Mouse (Mus musculus) kidney, adult 9 months (tissue): ENCODE results near the gene Kalrn.
A peak's percentile ranks its signal among the peaks of the same experiment; 100 is the strongest.

Source experiments
- DNase-seq: peaks from one replicate; pipeline ENCODE4 v3.0.0; 2022

Kalrn gene

GRCm38 (mm10) chr16:34493914-34494313, 79.4 kb downstream of the Kalrn start:
- DNase-seq, result peak; percentile 71

DNA sequence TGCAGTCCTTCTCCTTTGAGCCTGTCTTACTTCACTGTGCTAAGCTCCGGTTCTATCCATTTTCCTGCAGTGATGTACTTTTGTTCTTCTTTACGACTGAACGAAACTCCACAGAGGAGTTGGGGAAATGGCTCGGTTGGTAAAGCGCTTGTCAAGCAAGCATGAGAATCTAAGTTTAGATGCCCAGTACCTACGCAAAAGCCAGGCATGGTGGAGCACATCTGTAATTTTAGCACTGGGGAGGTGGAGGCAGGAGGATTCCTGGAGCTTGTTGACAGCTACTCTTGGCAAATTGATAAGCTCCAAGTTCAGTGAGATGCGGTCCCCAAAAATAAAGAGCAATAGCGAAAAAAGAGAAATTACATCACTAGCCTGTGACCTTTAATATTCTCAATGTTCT, 82.1 kb downstream of the Kalrn start:
- no peak for DNase-seq

DNA sequence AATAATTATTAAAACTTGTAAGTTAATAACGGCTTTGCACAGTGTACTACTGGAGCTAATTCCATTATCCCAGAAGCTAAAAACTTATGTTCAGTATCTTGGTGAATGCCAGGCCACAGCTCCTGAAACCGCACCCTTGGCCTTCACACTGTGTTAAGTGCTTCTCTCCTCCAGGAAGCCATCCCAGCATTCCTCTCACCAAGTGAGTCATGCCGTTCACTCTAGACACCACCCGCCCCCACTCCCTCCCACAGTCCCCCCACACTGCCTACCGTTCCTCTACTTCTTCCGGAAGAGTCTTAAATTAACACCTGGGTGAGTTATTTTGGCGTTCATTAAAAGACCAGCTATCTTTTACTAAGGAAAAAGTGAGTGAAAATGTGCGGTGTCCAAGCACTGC, 82.8 kb downstream of the Kalrn start:
- no peak for DNase-seq

DNA sequence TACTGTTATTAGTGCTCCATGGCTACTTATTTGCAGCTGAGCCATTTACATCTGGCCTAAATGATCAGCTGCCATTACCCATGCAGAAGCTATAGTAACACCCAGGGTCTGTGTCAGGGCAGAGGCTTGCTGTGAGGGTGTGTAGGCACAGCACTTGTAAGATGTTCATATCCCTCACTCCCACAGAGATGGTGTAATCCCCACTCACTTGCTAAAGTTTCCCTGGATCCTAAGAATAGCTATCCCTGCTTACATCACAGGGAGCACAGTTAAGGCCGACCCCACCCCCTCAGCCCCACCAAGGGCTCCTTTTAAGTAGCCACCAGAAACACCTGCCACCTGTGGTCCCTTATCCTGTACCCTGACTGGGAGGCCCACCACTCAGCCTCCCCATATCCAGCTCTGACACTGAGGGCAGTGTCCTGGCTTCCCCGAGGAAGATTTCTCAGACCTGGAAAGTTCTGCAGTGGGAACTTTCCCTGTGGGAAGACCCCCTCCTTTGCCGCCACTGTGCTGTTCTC, 83.5 kb downstream of the Kalrn start:
- DNase-seq, result no peak

DNA sequence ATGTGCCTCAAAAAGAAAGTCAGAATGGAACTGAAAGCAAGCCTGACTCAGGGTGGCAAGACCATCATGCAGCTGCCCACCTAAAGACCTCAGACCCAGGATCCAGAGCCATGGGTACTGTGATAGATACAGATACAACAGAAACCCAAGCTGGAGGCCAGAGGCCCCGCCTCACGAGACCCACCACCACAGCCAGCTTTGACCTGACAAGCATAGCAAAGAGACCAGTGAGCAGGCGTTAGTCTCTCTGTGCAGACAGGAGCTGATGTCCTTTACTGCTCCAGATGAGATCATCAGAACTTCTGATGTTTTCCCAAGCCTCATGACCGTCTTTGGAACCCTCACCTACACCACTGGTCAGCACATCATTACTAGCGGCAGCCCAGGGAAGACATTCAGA, 85.5 kb downstream of the Kalrn start:
- DNase-seq, result no peak

GRCm38 (mm10) chr16:34487268-34487667, 86.1 kb downstream of the Kalrn start:
- DNase-seq, result no peak

GRCm38 (mm10) chr16:34485483-34485882, 87.8 kb downstream of the Kalrn start:
- no peak for DNase-seq

DNA sequence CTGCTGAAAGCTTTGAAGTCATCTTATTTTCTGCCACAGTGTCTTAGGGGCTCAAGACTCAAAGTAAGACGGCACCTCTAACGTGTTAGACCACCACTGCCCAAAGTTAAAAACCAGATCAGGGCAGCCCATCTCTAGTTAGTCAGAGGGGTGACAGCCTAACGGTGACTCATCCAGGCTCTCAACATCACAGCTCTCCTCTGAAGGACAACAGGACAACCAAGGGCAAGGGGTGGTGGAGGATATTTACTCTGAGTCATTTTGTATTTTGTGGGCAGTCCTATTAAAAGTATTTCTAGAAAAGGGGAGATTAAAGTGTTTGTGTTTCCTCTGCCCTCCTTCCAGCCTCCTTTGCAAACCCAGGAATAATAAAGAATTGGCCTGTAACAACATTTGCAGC, 88.4 kb downstream of the Kalrn start:
- no peak for DNase-seq

- no peak for DNase-seq
Measured at GRCm38 (mm10) chr16:34484213-34484612, 89.1 kb downstream of the Kalrn start.

GRCm38 (mm10) chr16:34483716-34484115, 89.6 kb downstream of the Kalrn start:
- DNase-seq, result no peak

- DNase-seq, result no peak
Measured at GRCm38 (mm10) chr16:34474741-34475140, 98.6 kb downstream of the Kalrn start.

GRCm38 (mm10) chr16:34473891-34474290, 99.4 kb downstream of the Kalrn start:
- no peak for DNase-seq

GRCm38 (mm10) chr16:34471441-34471840, 101.9 kb downstream of the Kalrn start:
- no peak for DNase-seq

- no peak for DNase-seq
Measured at GRCm38 (mm10) chr16:34470343-34470742, 103.0 kb downstream of the Kalrn start.

GRCm38 (mm10) chr16:34469277-34469868, 104.0 kb downstream of the Kalrn start:
- DNase-seq, result peak; percentile 6

DNA sequence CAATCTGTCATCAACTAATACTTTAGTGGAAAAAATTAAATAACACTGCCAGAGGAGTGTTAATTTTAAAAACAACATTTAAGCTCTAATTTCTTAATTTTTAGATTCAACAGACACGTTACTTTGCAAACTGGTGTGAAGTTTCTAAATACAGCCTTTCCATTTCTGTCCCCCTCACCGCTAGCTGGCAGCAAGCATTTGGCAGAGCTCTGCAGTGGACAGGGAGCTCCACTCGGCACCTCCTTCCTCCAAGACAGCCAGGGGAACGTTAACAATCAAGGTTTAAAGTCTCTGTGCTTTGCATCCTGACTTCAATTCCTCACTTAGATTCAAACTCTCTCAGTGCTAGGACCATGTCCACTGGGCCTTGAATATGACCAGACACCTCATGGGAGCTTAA, 106.7 kb downstream of the Kalrn start:
- DNase-seq, result no peak

GRCm38 (mm10) chr16:34456314-34456713, 117.0 kb downstream of the Kalrn start:
- no peak for DNase-seq

DNA sequence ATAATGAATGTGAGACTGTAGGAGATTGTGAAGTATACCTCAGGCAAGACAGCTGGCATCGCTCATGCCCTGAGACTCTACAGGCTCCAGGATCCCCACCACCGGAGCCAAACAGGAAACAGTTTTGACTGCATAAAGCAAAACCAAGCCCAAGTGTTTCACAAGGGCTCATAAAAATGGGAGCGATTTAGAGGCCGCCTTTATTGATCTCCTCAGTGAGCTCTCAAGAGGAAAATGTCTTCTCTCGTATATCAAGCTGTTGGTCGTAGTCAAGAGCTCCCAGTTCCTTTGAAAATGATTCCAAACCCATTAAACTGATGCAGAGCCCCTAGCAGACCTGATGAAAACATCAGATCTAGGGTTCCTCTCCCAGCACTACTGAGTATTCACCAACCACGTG, 127.7 kb downstream of the Kalrn start:
- no peak for DNase-seq

GRCm38 (mm10) chr16:34441704-34442103, 131.6 kb downstream of the Kalrn start:
- no peak for DNase-seq

DNA sequence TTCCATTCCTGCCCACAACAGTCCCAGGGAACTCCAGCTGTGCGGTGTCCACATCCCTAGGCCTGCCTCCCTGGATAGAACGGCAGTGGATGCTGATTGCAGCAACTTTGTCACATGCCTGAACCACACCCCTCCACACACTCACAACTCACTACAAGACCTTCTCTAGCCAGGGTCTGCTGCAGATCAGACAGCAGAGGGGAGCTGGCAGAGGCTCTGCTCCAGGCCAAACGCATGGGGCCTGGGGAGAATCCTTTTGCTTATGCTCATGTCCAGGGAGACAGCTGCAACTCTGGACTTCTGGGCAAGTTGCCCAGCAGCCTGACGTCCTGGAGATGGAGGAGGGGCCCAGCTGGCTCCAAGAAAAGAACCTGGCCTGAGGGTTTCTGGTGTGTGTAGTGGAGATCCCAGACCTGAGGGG, 132.3 kb downstream of the Kalrn start:
- DNase-seq, result peak; percentile 67

DNA sequence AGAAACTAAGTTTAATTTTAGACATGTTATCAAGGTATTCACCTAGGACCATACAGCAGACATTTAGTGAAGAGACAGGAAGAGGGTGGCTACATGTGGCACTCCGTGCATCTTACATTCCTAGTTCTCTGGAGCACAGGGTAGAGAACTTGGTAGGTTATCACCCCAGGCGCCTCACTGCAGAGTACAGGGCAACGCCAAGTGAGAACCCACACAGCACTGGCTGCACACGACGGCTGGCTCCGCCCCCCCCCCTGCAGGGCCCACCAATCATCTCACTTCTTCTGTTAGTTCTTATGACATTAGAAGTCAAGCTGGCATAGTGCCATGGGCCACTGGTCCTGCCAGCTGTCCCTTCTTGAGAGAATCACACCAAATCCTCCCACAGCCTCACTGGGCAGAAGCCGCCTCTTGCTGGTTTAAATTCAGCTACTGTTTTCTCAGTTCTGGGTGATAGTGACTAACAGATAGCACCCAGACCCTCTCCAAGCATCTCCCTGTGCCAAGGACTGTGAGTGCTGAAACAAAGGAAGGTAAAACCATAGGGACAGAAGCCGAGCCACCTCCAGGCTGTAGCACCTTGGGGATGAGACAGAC, 133.2 kb downstream of the Kalrn start:
- DNase-seq, result no peak

DNA sequence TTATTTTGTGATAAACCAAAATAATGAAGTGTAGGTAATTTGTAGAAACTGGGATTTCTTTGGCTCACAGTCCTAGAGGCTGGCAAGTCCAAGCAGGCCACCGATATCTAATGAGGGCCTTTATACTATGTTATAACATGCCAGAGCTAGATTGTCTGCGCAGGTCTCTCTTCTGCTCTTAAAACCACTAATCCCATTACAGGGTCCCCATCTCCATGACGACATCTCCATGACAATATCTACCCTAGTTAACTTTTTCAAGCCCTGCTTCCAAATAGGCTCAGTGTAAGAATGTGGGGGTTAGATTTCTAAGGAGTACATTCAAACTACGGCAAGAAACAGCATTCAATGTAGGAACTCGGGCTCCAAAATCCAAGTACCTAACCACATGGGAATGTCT, 143.2 kb downstream of the Kalrn start:
- no peak for DNase-seq

DNA sequence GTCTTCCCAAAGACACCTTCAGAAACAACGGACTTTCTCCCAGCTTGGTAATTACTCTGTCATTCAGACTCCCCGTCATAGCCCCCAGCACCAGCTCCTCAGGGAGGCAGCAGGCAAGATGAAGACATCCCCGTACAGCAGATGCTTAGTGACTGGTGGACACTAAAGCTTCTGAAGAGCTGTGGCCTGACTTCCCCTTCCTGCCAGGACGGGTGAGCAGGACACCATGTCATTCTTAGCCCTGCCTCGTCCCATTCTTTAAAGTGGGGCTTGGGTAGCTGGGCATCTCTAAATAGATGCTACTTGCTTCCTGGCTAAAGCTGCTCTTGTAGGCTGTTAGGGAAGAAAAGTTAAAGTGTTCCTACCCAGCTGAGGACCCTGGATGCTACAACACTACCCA, 145.7 kb downstream of the Kalrn start:
- no peak for DNase-seq

- no peak for DNase-seq
Measured at GRCm38 (mm10) chr16:34421473-34421872, 151.9 kb downstream of the Kalrn start.

GRCm38 (mm10) chr16:34417966-34418365, 155.4 kb downstream of the Kalrn start:
- no peak for DNase-seq
